Mouse (Mus musculus) kidney, embryonic 14.5 days (tissue): ENCODE results near the gene Zfp667. TPM values are rescaled to one million over a fixed set of nuclear protein-coding genes. Genes with fewer than 3 reads are reported as not detected.
"Not testable (repeated sequence)": the region's sequence is repeated elsewhere in the genome, so short reads cannot be mapped to it uniquely, and the experiment has no call there.

ENCODE experiments used
- ATAC-seq: fragments of 200-750 bp; cut with Nextera tagmentation; 2 replicates; pipeline ENCODE4 v1.8.0; 2017; ENCODE audit warnings: moderate number of reproducible peaks, mild to moderate bottlenecking, moderate TSS enrichment, moderate library complexity; ENCODE audit not compliant: low FRiP score, low TSS enrichment
- H3K27ac ChIP-seq: fragments of 300-500 bp; sonication (generic); 2 replicates; pipeline ENCODE4 v1.5.1; 2014; ENCODE audit warnings: low read depth, mild to moderate bottlenecking, low read length, moderate library complexity, mixed read lengths
- H3K27me3 ChIP-seq: fragments of 300-500 bp; sonication (generic); 2 replicates; pipeline ENCODE4 v1.6.1; 2014; ENCODE audit warnings: mild to moderate bottlenecking, low read length; ENCODE audit not compliant: control insufficient read depth, insufficient read depth
- H3K36me3 ChIP-seq: fragments of 300-500 bp; sonication (generic); 2 replicates; pipeline ENCODE4 v1.6.1; 2014; ENCODE audit warnings: low read length, mixed read lengths; ENCODE audit not compliant: control insufficient read depth, insufficient read depth
- H3K4me1 ChIP-seq: fragments of 300-500 bp; sonication (generic); 2 replicates; pipeline ENCODE4 v1.6.1; 2014; ENCODE audit warnings: low read length, mixed read lengths; ENCODE audit not compliant: control insufficient read depth, insufficient read depth
- H3K4me2 ChIP-seq: fragments of 300-500 bp; sonication (generic); replicated peaks from 2 replicates; pipeline ENCODE4 v1.6.1; 2014; ENCODE audit warnings: low read depth, mild to moderate bottlenecking, low read length
- H3K4me3 ChIP-seq: fragments of 300-500 bp; sonication (generic); 2 replicates; pipeline ENCODE4 v1.5.1; 2014; ENCODE audit warnings: mild to moderate bottlenecking, low read length
- H3K9ac ChIP-seq: fragments of 300-500 bp; sonication (generic); 2 replicates; pipeline ENCODE4 v1.6.1; 2014; ENCODE audit warnings: low read depth, mild to moderate bottlenecking, low read length, moderate library complexity
- H3K9me3 ChIP-seq: fragments of 300-500 bp; sonication (generic); 2 replicates; pipeline ENCODE4 v1.6.1; 2016; ENCODE audit warnings: low read length; ENCODE audit not compliant: control insufficient read depth
- WGBS: fragments of 180-500 bp; shearing (Covaris S2); extraction: QIAGEN DNeasy Blood & Tissue Kit; methylation state at CpG from one replicate; pipeline ENCODE4 v1.1.7; 2014; 5-methylcytosine and 5-hydroxymethylcytosine counted together
- polyA plus RNA-seq: library from polyadenylated mRNA; unstranded; fragments of >200 nt; fragmentation: Nextera tagmentation; extraction: Ambion mirVana; gene quantifications from 2 replicates; pipeline ENCODE4 v1.2.1, GENCODE M21; 2014

The Zfp667 gene
- polyA plus RNA-seq: 4.4 and 4.8 TPM in 2 replicates

DNA sequence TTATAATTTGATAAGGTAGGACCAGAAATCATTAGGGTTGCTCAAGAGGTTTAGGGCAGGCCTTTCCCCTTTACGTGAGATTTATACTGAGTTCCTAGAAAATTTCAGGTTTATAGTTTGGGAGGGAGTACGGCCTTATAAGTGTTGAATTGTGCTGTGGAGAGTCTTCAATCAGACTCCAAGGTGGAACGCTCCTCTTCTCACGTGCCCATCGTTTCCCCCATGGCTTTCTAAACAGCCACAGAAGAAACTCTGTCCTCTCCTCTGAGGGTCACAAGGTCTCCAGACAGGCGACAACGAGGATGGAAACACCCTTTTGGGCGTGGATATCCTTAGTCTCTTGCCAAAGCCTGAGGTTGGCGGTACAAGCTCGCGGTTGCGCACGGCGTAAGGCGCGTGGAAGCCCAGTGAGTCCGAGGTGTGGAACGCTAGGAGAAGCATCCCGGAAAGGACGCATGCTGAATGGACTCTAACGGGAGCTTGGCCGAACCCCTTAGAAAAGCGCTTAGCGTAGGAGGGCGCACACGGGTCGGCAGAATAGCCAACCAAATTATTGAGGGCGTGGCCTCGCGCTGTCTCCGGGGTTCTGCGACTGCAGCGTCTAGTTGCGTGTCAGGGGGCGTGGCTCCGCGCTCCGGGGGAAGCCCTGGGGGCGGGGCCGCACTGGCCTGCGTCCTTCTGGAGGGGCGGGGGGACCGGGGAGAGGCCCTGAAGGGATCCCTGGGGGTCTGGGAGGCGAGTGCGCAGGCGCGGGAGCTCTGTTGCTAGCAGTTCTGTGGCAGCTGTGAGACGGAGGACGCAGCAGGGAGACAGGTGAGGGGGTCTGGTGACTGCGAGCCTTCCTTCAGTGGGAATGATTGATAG is at the start of gene Zfp667:
TSS of gene Zfp667 (plus strand) at position 738 of the 864 bp plus-strand sequence.
- ATAC-seq: peak; percentile 85
- H3K27ac ChIP-seq: peak within 1 kb of the TSS; percentile 38; the same call in 1 of the 2 replicates
- peak within 1 kb of the TSS; percentile 68 for H3K4me2 ChIP-seq
- H3K4me3 ChIP-seq: peak within 1 kb of the TSS; percentile 45
- peak within 1 kb of the TSS; percentile 56 for H3K9ac ChIP-seq
- no peaks in the 10 kb centered on the region for H3K36me3 ChIP-seq
- WGBS: 3% methylated on average over 49 of the region's 50 CpGs
- H3K27me3 ChIP-seq: no peaks in the 10 kb centered on the region
- H3K4me1 ChIP-seq: peaks cover 4% of the 10 kb centered on the region; the same call in 1 of the 2 replicates
- H3K9me3 ChIP-seq: no peaks in the 10 kb centered on the region

DNA sequence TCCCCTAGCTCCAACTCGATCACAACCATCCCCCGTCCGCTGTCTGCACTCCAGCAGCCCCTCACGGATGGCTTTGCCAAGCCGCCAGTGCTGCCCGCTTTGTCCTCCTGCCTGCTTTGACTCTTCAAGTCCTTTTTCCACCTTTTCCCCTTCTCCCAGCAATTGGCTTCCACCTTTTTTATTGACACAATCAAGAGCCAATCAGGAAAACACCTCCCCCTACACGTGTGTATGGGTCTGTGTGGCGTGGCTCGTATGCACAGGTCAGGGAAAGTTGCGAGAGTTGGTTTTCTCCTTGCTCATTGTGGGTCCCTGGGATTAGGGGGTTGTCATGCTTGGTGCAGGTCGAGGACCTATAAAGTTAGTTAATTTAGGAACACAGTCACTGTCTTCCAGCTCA is 46.6 kb upstream of the Zfp667 start:
- H3K27me3 ChIP-seq: no peaks in the 10 kb centered on the region
- H3K36me3 ChIP-seq: no peaks in the 10 kb centered on the region
- H3K27ac ChIP-seq: no peak overlapping the region
- no peak for ATAC-seq
- no peak overlapping the region for H3K4me3 ChIP-seq
- no peak overlapping the region for H3K4me2 ChIP-seq
- H3K9ac ChIP-seq: no peak overlapping the region
- no peaks in the 10 kb centered on the region for H3K4me1 ChIP-seq
- no peaks in the 10 kb centered on the region for H3K9me3 ChIP-seq
- 50% methylated on average over 11 of the region's 11 CpGs for WGBS

DNA sequence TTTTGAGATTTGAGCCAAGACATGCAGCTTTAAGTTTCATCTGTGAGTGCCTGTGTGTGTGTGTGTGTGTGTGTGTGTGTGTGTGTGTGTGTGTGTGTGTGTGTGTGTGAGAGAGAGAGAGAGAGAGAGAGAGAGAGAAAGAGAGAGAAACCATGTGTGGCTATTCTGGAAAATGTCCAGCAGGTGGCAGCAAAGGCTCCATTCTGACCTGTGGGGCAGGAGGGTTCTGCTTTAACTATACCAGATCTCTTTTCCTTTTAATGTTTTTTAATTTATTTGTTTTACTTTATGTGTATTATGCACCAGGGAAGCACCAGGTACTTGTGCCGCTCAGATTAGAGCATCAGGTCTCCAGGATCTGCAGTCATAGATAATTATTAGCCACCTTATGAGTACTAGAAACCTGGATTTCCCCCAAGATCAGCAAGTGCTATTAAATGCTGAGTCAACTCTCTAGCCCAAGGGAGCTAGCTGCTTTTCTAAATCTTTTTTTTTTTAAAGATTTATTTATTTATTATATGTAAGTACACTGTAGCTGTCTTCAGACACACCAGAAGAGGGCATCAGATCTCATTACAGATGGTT is 45.4 kb upstream of the Zfp667 start:
- H3K9me3 ChIP-seq, H3K4me1 ChIP-seq, H3K27ac ChIP-seq, H3K27me3 ChIP-seq, H3K36me3 ChIP-seq, H3K9ac ChIP-seq, H3K4me3 ChIP-seq, ATAC-seq, H3K4me2 ChIP-seq: not testable (repeated sequence)
- WGBS: 34% methylated on average over 1 of the region's 1 CpGs

DNA sequence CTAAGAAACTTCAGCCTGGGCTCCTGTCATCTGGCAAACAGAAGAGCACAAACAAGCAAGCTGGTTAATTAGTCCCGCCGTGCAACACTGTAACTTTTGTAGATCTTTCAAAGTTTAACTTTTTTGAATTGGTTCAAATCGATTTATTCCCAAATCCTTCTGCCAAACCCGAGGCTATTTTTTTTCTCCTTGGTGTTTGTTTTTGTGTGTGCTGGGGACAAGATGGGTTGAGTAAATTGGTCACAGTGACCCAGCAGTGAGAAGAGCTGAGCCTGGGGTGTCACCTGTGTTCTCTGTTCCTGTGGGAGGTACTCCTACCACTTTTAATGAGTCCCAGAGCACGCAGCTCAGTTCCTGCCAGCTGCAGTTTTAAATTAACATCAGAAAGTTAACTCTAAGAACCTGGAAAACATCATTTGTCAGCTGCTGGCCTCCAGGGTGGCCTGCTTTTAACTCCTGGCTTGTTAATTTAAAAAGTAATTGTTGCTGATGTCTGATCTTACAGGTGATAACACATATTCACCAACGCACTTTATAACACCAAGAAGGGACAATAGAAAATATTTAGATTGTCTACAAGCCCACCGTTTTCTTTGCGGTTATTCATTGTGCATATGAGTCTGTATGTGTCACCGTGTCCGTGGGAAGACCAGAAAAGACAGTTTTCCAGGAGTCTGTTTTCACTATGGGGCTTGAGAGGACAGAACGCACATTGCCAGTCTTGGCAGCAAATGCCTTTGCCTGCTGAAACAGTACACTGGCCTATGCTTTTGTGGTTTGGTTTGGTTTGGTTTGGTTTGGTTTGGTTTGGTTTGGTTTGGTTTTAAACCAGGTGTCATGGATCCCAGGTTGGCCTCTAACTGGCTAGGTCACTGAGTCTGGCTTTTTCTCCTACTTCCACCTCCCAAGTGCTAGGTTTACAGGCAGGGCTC is 41.8 kb upstream of the Zfp667 start:
- no peak overlapping the region for H3K9ac ChIP-seq
- no peak overlapping the region for H3K27ac ChIP-seq
- no peaks in the 10 kb centered on the region for H3K36me3 ChIP-seq
- H3K9me3 ChIP-seq: no peaks in the 10 kb centered on the region
- no peak overlapping the region for H3K4me2 ChIP-seq
- H3K4me3 ChIP-seq: no peak overlapping the region
- no peaks in the 10 kb centered on the region for H3K4me1 ChIP-seq
- 48% methylated on average over 11 of the region's 11 CpGs for WGBS
- no peak for ATAC-seq
- no peaks in the 10 kb centered on the region for H3K27me3 ChIP-seq

DNA sequence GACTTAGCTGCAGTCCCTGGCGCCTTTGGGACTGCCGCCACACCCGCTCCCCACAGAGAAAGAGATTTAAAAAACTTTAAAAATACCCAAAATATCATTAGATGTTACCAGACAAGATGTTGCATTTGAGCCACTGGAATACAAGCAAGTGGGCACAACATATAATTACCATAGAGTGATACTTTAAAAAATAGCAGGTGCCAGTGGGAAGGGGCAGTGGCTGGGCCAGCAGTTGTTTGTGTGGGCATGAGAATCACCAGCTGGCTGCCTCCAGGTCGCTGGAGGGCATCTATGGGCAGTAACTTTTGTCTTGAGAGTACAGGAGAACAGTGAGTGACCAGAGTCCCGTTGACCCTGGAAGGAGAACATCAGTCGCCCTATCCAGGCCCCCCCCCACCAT is 34.0 kb upstream of the Zfp667 start, which contains the start of gene Epp13:
TSS of gene Epp13 (plus strand) at position 301 of the 400 bp plus-strand sequence.
- Histone ChIP-seq H3K9ac (no peak within 1 kb of the TSS), H3K36me3 (no peaks in the 10 kb centered on the region), H3K27me3 (no peaks in the 10 kb centered on the region), H3K9me3 (no peaks in the 10 kb centered on the region), H3K4me3 (no peak within 1 kb of the TSS), H3K4me2 (no peak within 1 kb of the TSS), H3K4me1 (no peaks in the 10 kb centered on the region), H3K27ac (no peak within 1 kb of the TSS)
- ATAC-seq: no peak
- WGBS: 83% methylated on average over 6 of the region's 6 CpGs

DNA sequence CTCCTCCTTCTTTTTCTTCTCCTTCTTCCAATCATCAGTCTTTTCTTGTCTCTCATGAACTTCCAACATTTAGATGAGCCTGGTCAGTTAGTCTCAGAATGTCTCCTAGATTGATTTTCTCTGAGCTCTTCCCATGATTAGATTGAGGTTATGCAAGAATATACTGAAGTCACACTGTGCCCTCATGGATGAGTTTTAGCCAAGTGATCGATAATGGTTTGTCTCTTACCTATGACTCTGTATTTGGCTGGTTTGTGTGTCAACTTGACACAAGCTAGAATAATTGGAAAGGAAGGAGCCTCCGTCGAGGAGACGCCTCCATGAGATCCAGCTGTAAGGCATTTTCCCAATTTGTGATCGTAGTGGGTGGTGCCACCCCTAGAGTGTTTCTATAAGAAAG is 31.9 kb upstream of the Zfp667 start:
- Histone ChIP-seq H3K27me3 (no peaks in the 10 kb centered on the region), H3K27ac (no peak overlapping the region), H3K9me3 (no peaks in the 10 kb centered on the region), H3K9ac (no peak overlapping the region), H3K4me1 (no peaks in the 10 kb centered on the region), H3K4me2 (no peak overlapping the region), H3K36me3 (no peaks in the 10 kb centered on the region), H3K4me3 (no peak overlapping the region)
- WGBS: 85% methylated on average over 5 of the region's 5 CpGs
- ATAC-seq: no peak

DNA sequence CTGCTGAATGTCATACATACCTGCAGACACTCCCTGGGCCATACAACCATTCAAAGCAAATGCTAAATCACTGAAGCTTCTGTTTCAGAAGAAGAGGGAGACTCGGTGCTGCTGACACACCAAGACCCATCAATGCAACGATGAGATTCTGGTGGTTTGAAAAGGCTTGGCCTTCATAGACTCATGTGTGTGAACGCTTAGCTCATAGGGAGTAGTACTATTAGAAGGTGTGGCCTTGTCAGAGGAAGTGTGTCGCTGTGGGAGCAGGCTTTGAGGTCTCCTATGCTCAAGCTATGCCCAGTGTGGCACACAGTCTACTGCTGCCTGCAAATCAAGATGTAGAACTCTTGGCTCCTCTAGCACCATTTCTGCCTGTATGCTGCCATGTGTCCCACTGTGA is 29.0 kb upstream of the Zfp667 start:
- no peaks in the 10 kb centered on the region for H3K27me3 ChIP-seq
- no peaks in the 10 kb centered on the region for H3K36me3 ChIP-seq
- no peak overlapping the region for H3K4me2 ChIP-seq
- H3K9me3 ChIP-seq: no peaks in the 10 kb centered on the region
- no peak for ATAC-seq
- 86% methylated on average over 4 of the region's 4 CpGs for WGBS
- no peak overlapping the region for H3K27ac ChIP-seq
- no peaks in the 10 kb centered on the region for H3K4me1 ChIP-seq
- no peak overlapping the region for H3K9ac ChIP-seq
- H3K4me3 ChIP-seq: no peak overlapping the region

DNA sequence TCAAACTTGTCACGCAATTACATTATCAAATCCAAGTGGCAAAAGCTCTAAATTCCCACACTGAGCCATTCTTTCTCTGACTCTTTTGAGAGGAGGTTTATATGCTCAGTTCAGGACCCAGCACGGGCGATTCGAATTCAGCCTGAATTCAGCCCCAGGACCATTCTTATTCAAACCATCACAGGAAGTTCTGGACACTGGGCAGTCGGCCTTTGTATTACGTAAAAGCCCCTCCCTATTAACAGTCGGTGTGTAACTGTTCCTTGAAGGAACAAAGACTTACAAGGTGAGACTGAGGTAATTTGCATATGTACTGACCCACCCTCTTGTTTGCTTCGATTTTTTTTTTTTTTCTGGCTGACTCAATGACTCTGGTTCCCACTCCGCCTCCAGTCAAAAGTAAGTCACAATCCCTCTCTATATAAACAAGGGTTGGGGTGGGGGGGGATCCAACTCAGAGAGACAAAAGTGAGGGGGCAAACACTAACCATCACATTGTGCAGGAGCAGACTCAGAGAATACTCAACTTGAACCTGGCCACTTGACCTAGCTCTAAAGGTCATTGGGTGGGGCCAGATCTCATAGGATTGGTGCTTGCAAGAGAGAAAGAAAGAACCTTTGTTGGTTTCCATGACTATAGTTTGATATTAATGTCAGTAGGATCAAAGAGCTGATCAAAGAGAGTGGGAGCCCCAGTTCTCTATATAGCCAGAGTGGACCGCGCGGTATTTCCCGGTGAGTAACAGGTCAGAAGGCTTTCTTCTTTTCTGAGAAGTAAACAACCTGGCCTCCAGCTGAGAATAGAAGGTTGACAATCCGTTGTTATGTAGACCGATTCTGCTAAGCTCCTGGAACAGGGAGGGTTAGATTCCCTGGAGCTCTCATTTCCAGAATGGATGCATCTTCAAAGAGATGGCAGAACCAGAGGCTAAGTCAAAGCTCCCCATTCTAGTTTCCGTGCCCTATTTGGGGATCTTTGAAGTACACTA is 27.9 kb upstream of the Zfp667 start:
- no peak overlapping the region for H3K27ac ChIP-seq
- no peaks in the 10 kb centered on the region for H3K4me1 ChIP-seq
- no peak overlapping the region for H3K4me3 ChIP-seq
- 36% methylated on average over 16 of the region's 16 CpGs for WGBS
- H3K4me2 ChIP-seq: no peak overlapping the region
- ATAC-seq: no peak
- H3K36me3 ChIP-seq: no peaks in the 10 kb centered on the region
- no peaks in the 10 kb centered on the region for H3K27me3 ChIP-seq
- no peak overlapping the region for H3K9ac ChIP-seq
- H3K9me3 ChIP-seq: no peaks in the 10 kb centered on the region
